Mouse (Mus musculus): ENCODE data around the gene Ntng2.

DNA sequence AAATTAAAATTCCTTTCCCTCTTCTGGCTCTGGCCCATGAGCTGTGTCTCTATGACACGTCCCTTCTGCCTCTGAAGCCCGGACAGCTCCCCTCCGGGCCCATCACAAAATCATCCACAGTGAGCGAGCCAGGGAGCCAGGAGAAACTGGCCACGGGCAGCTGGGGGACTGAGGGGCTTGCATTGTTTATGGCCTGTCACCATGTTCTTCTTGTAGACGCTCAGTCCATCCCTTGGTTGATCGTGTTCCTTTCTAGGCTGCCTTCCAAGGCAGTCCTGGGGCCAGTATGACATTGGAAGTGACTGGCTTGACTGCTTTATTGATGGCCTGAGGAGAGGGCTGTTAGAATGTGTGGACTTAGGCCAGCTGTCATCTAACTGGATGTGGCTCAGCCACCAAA is 18.3 kb upstream of the Ntng2 start:
- no peak for TF ChIP-seq CTCF (IDR thresholded peaks at IDR 0.05; ENCODE audit: low read depth, low read length)
- no peak for TF ChIP-seq POLR2A (IDR thresholded peaks at IDR 0.05; ENCODE audit: borderline replicate concordance, low read depth, low read length)
